Mouse (Mus musculus) T-cell, adult 66 days (primary cell): ENCODE measurements around the gene Vmn1r171. TPM values are rescaled to one million over a fixed set of nuclear protein-coding genes. Genes with fewer than 3 reads are reported as not detected.

ENCODE experiments used
- total RNA-seq, 2 experiments: library from RNA; stranded (reverse); gene quantifications; 3 replicates in 1 of 2; 4 replicates in 1 of 2; pipeline ENCODE4 v1.2.4; 2023

The Vmn1r171 gene
- not detected for total RNA-seq

GRCm38 (mm10) chr7:23630422-23630821 is at the start of gene Vmn1r171:
Gene Vmn1r171 (plus strand): TSS chr7:23630722.

GRCm38 (mm10) chr7:23605875-23606274 is 24.6 kb upstream of the Vmn1r171 start, which contains the start of gene Vmn1r170:
Gene Vmn1r170 (plus strand): TSS chr7:23606175.

GRCm38 (mm10) chr7:23658016-23658415 is 27.5 kb downstream of the Vmn1r171 start, which contains the start of gene Vmn1r172:
Gene Vmn1r172 (plus strand): TSS chr7:23658316.

Other genes starting within 250 kb of the Vmn1r171 start
- not detected for gene Nlrp5, start 244.8 kb upstream of the Vmn1r171 start, total RNA-seq
- gene Vmn1r167, start 123.5 kb upstream of the Vmn1r171 start, total RNA-seq = not detected
- not detected for gene Vmn1r168, start 91.0 kb upstream of the Vmn1r171 start, total RNA-seq
- gene Vmn1r169, start 55.2 kb upstream of the Vmn1r171 start, total RNA-seq = not detected
- gene Vmn1r170, start 24.5 kb upstream of the Vmn1r171 start, total RNA-seq = not detected
- gene Vmn1r172, start 27.6 kb downstream of the Vmn1r171 start, total RNA-seq = not detected
- gene Vmn1r173, start 70.0 kb downstream of the Vmn1r171 start, total RNA-seq = not detected
- not detected for gene Vmn1r174, start 121.5 kb downstream of the Vmn1r171 start, total RNA-seq
- not detected for gene Vmn1r175, start 179.9 kb downstream of the Vmn1r171 start, total RNA-seq
- not detected for gene Vmn1r176, start 206.7 kb downstream of the Vmn1r171 start, total RNA-seq
- gene Vmn1r177, start 235.7 kb downstream of the Vmn1r171 start, total RNA-seq = not detected